Mouse (Mus musculus) midbrain, embryonic 16.5 days (tissue): ENCODE results near the gene Fuz. TPM values are rescaled to one million over a fixed set of nuclear protein-coding genes. Genes with fewer than 3 reads are reported as not detected.

Experiments used
- ATAC-seq: fragments of 200-750 bp; cut with Nextera tagmentation; 2 replicates; pipeline ENCODE4 v1.8.0; 2017; ENCODE audit warnings: moderate TSS enrichment
- H3K27ac ChIP-seq: fragments of 300-500 bp; sonication (generic); 2 replicates; pipeline ENCODE4 v1.5.1; 2014; ENCODE audit warnings: mild to moderate bottlenecking, low read length, mixed read lengths
- H3K27me3 ChIP-seq: fragments of 300-500 bp; sonication (generic); 2 replicates; pipeline ENCODE4 v1.6.1; 2014; ENCODE audit warnings: low read depth, low read length, mixed read lengths; ENCODE audit not compliant: control insufficient read depth, insufficient read depth
- H3K36me3 ChIP-seq: fragments of 300-500 bp; sonication (generic); 2 replicates; pipeline ENCODE4 v1.6.1; 2014; ENCODE audit warnings: mild to moderate bottlenecking, low read length, moderate library complexity, mixed read lengths; ENCODE audit not compliant: control insufficient read depth, insufficient read depth
- H3K4me1 ChIP-seq: fragments of 300-500 bp; sonication (generic); 2 replicates; pipeline ENCODE4 v1.6.1; 2014; ENCODE audit warnings: mild to moderate bottlenecking, low read length, mixed read lengths; ENCODE audit not compliant: control insufficient read depth, insufficient read depth
- H3K4me2 ChIP-seq: fragments of 300-500 bp; sonication (generic); 2 replicates; pipeline ENCODE4 v1.6.1; 2014; ENCODE audit warnings: mild to moderate bottlenecking, low read length, mixed read lengths
- H3K4me3 ChIP-seq: fragments of 300-500 bp; sonication (generic); 2 replicates; pipeline ENCODE4 v1.5.1; 2014; ENCODE audit warnings: low read depth, mild to moderate bottlenecking, low read length, moderate library complexity, mixed read lengths
- H3K9ac ChIP-seq: fragments of 300-500 bp; sonication (generic); 2 replicates; pipeline ENCODE4 v1.6.1; 2014; ENCODE audit warnings: low read depth, low read length, mixed read lengths
- H3K9me3 ChIP-seq: fragments of 300-500 bp; sonication (generic); replicated peaks from 2 replicates; pipeline ENCODE4 v1.6.1; 2014; ENCODE audit warnings: mild to moderate bottlenecking, low read length, mixed read lengths; ENCODE audit not compliant: control insufficient read depth, poor library complexity, severe bottlenecking
- WGBS: fragments of 180-500 bp; shearing (Covaris S2); extraction: QIAGEN DNeasy Blood & Tissue Kit; methylation state at CpG from one replicate; pipeline ENCODE4 v1.1.7; 2014; 5-methylcytosine and 5-hydroxymethylcytosine counted together
- polyA plus RNA-seq: library from polyadenylated mRNA; unstranded; fragments of >200 nt; fragmentation: Nextera tagmentation; extraction: Ambion mirVana; gene quantifications from 2 replicates; pipeline ENCODE4 v1.2.1, GENCODE M21; 2015

Fuz gene
- polyA plus RNA-seq, 1 experiment from 2014 or later = 20.0 TPM

DNA sequence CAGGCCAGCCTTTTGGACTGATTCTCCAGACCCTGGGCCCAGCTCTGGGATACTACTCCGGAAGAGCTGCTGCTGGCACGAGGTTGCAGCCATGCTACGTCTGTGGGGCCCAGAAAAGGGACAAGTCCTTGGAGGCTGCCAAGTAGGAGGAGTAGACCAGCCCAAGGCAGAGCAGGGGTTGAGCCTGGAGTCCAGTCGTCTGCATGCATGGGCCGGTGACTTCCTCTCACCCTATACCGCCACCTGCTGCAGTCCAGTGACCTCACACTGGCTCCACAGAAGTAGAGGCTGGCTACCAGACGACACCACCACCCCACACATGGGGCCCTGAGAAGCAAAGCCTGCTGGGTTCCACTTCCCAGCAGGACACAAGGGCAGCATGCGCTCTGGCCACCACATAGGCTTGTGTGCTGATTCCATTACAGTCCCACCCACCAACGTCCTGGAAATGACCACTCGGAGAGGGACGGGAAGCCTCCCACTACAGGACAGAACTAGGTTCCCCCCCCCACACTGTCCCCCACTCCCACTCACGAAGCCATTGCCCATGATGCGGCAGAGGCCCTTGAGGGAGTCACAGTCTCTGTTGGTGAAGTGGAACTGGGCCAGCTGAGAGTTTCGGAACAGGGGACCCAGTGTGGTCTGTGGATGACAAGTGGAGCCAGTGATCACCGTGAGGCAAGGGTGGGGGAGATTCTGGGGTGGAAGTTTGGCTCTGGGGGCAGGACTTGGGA, 29.4 kb upstream of the Fuz start:
- ATAC-seq = no peak
- H3K4me1 ChIP-seq = peaks cover 44% of the 10 kb centered on the region
- H3K9me3 ChIP-seq = no peaks in the 10 kb centered on the region
- peak overlapping the region; percentile 38; the same call in 1 of the 2 replicates for H3K27ac ChIP-seq
- peak overlapping the region; percentile 97 for H3K4me2 ChIP-seq
- 53% methylated on average over 15 of the region's 15 CpGs for WGBS
- H3K36me3 ChIP-seq = peaks cover 38% of the 10 kb centered on the region
- H3K4me3 ChIP-seq = peak overlapping the region; percentile 7
- no peaks in the 10 kb centered on the region for H3K27me3 ChIP-seq
- peak overlapping the region; percentile 93 for H3K9ac ChIP-seq

DNA sequence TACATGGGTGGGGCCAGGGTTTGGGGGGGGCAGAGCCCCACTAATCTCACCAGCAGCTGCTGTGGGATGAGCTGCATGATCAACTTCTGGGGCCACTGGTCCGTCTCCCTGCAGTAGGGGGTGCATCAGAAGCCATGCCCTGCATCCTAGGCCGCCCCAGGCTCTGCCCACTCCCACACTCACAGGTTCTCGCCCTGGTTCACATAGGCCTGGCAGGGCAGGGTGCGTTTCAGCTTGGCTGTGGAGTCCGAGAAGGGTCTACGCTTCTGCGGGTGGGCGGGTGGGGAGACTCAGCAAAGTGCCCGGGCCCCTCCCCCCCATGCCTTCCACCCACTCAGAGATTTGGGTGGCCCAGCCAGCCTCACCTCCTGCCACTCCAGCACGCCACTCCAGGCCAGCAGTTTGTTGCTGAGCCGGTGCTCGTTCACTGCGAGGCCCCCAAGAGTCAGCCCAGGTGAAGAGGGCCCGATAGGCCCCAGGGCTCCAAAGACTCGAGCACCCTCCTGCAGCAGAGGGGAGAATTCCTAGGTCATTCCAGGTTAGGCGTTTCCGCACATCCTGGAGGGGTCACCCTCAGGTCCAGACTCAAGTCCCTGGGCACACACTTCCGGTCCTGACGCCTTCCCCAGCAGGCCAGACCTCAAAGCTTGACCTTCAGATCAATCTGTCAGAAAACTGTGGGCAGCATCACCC, 28.7 kb upstream of the Fuz start:
- no peak overlapping the region for H3K27ac ChIP-seq
- H3K9ac ChIP-seq = peak overlapping the region; percentile 93
- no peak for ATAC-seq
- WGBS = 71% methylated on average over 19 of the region's 19 CpGs
- H3K4me3 ChIP-seq = peak overlapping the region; percentile 76
- H3K9me3 ChIP-seq = no peaks in the 10 kb centered on the region
- H3K36me3 ChIP-seq = peaks cover 34% of the 10 kb centered on the region
- no peaks in the 10 kb centered on the region for H3K27me3 ChIP-seq
- peak overlapping the region; percentile 97 for H3K4me2 ChIP-seq
- peaks cover 44% of the 10 kb centered on the region for H3K4me1 ChIP-seq

DNA sequence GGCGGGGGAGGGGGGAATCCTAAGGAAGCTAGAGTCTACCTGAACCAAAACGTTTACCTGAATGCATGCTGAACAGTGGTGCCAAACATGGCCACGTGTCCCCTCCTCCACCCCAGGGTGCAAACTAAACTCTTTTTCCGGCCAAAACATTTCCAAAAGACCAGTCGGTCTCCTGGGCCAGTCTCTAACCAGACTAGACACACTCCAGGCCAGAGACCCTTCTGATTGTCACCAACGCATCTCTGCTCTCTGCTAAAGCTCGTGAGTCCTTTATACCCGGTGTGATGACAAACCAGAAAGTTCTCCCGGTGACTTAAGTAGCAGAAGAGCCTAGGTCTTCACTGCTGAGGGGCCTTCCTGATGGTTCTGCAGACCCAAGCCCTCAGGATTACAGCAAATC, 28.1 kb upstream of the Fuz start:
- Histone ChIP-seq H3K27me3 (no peaks in the 10 kb centered on the region), H3K4me2 (peak overlapping the region; percentile 97), H3K4me1 (peaks cover 44% of the 10 kb centered on the region), H3K36me3 (peaks cover 28% of the 10 kb centered on the region), H3K9me3 (no peaks in the 10 kb centered on the region), H3K9ac (peak overlapping the region; percentile 93), H3K4me3 (peak overlapping the region; percentile 76), H3K27ac (no peak overlapping the region)
- 47% methylated on average over 9 of the region's 9 CpGs for WGBS
- ATAC-seq = no peak

DNA sequence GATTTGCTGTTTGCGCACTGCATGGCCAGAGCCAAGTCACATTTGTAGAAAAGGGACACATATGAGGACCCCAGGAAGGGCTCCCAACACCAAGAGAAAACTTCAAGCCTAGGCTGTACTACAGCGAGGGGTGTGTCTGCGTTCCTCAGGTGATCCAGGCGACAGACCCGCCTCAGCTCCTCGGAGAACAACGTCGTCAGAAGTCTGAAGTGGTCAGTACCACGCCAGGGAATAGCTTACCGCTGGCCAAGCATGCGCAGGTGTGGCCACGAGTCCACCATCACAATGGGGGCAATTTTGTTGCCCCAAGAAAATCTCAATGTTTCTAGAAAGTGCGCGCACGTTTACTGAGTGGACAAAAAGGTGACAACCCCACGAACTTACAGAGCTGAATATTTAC, 27.4 kb upstream of the Fuz start:
- Histone ChIP-seq H3K4me1 (peaks cover 44% of the 10 kb centered on the region), H3K9me3 (no peaks in the 10 kb centered on the region), H3K9ac (peak overlapping the region; percentile 93), H3K27ac (peak overlapping the region; percentile 100), H3K36me3 (peaks cover 21% of the 10 kb centered on the region), H3K27me3 (no peaks in the 10 kb centered on the region), H3K4me3 (peak overlapping the region; percentile 76), H3K4me2 (peak overlapping the region; percentile 97)
- no peak for ATAC-seq
- 4% methylated on average over 16 of the region's 16 CpGs for WGBS

DNA sequence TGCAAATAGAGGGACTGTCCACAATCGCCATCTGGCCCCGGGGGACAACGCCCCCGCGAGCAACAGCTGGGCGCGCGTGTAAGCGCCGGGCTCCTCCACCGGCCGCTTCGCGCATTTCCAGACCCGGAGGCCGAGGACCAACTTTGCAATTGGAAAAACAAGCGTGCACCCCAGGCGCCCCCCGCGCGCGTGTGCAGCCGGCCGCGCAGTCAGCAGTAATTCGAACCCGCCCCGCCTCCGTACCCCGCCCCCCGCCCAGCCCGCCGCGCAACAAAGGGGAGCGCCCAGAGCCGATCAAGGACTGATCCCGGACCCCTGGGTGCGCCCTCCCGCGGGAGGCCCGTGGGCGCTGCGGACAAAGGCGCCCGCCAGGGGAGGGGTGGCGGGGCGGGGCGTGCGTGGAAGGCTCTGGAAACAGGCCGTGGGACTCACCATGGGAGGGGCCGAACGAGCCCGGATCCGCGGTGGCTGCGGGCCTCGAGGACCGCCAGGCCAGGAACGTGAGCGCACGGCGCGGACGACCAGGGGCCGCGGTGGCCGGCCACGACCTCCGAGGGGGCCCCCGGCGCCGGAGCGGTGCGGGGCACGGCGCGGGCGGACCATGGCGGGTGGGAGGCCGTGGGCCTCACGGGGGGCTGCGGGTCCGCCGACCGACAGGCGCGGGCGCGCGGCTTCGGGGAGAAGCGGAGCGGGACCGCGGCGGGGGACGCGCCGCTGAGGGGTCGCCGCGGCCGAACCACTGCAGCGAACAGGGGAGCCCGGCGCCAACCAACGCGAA, 26.8 kb upstream of the Fuz start:
- Histone ChIP-seq H3K9me3 (no peaks in the 10 kb centered on the region), H3K36me3 (peaks cover 15% of the 10 kb centered on the region), H3K4me2 (peak overlapping the region; percentile 97), H3K27ac (peak overlapping the region; percentile 100), H3K4me1 (peaks cover 44% of the 10 kb centered on the region), H3K9ac (peak overlapping the region; percentile 93), H3K4me3 (peak overlapping the region; percentile 76), H3K27me3 (no peaks in the 10 kb centered on the region)
- WGBS = 0% methylated on average over 73 of the region's 108 CpGs
- ATAC-seq = peak; percentile 26

DNA sequence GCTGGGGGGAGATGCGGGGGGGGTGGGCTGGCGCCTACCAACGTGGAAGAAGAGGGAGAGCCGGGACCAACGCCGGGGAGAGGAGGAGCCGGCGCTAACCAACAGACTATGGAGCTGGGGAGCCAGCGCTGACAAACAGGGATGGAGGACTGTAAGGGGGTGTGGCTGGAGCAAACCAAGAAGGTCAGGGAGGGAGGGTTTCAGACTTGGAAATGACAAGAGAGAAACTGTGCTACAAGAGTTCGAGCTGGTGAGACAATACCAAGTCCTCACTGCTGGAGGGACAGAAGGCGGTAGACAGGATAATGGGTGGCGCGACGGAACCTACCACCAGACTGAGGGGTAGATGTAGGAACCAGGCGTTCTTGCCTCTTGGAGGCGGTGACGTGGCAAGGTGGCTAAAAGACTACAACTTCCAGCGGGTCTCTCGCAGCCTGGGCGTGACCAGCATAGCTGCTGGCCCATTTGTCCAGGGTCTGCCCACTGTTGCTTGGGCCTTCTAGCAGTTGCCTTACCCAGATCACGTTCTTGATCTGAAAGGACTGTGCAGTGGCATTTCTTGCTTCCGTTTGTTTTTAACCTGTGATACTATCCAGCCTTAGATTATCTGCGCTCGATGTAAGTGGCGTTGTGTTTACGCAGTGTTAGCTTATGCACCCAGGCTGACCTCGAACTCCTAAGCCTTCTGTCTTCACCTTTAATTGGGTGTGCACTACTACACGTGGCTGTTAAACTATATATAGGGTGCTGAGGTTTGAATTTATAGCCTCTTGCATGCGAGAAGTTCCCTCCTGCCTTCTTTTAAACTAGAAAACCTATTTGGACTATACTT, 26.0 kb upstream of the Fuz start, which contains the start of gene Ptov1:
Ptov1 (minus strand) TSS at position 92 of the 832 bp plus-strand sequence.
- 10% methylated on average over 29 of the region's 29 CpGs for WGBS
- H3K27ac ChIP-seq = peak within 1 kb of the TSS; percentile 100
- no peaks in the 10 kb centered on the region for H3K27me3 ChIP-seq

DNA sequence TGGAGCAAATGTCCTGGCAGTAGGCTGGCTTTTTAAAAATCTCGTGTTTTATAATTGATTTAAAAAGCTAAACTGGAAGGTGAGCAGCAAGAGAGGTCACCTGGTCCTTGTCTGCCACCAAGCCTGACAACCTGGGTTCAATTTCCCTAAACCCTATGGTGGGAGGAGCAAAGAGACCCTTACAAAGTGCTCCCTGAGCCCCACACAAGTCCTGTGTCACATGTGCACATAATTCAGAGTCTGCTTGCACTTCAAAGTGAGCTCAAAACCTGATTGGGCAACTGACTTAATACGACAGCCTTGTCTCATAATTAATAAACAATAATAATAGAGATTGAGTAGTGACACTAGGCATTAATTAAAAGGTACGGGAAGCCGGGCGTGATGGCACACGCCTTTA, 25.3 kb upstream of the Fuz start:
- no peaks in the 10 kb centered on the region for H3K9me3 ChIP-seq
- peak overlapping the region; percentile 100 for H3K27ac ChIP-seq
- peak overlapping the region; percentile 37 for H3K9ac ChIP-seq
- peak overlapping the region; percentile 97 for H3K4me2 ChIP-seq
- peaks cover 2% of the 10 kb centered on the region; the same call in 1 of the 2 replicates for H3K36me3 ChIP-seq
- peak overlapping the region; percentile 76; the same call in 1 of the 2 replicates for H3K4me3 ChIP-seq
- no peaks in the 10 kb centered on the region for H3K27me3 ChIP-seq
- 85% methylated on average over 6 of the region's 6 CpGs for WGBS
- ATAC-seq = no peak
- H3K4me1 ChIP-seq = peaks cover 35% of the 10 kb centered on the region

More for the DNA sequence above, 26.0 kb upstream of the Fuz start, which contains the start of gene Ptov1:
- H3K4me3 ChIP-seq = peak within 1 kb of the TSS; percentile 76
- H3K4me1 ChIP-seq = peaks cover 42% of the 10 kb centered on the region
- H3K9me3 ChIP-seq = no peaks in the 10 kb centered on the region
- H3K36me3 ChIP-seq = peaks cover 8% of the 10 kb centered on the region; the same call in 1 of the 2 replicates
- peak within 1 kb of the TSS; percentile 93 for H3K9ac ChIP-seq
- ATAC-seq = peak; percentile 96
- H3K4me2 ChIP-seq = peak within 1 kb of the TSS; percentile 97

DNA sequence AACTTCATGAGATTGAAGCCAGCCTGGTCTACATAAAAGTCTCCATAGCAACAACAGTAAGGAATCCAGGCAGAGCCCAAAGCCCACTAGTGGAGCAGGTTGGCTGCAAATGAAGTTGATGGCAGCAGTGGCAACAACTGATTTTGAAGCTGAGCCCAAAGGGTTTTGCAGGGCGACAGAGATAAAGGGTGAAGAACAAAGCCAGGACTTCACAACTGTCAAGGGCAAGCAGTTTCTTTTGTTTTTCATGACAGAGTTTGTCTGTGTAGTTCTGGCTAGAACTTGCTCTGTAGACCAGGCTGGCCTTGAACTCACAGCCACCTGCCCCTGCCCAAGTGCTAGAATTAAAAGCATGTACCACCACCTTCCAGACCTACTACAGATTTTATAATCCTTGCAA, 24.7 kb upstream of the Fuz start:
- no peak for ATAC-seq
- 28% methylated on average over 1 of the region's 1 CpGs for WGBS
- Histone ChIP-seq H3K9ac (no peak overlapping the region), H3K27ac (no peak overlapping the region), H3K9me3 (no peaks in the 10 kb centered on the region), H3K36me3 (no peaks in the 10 kb centered on the region), H3K4me1 (peaks cover 29% of the 10 kb centered on the region), H3K4me3 (no peak overlapping the region), H3K4me2 (no peak overlapping the region), H3K27me3 (no peaks in the 10 kb centered on the region)
